Mouse (Mus musculus) spleen, postnatal 36 days (tissue): Measurements from ENCODE around the gene Zfyve9.
A peak's percentile ranks its signal among the peaks of the same experiment; 100 is the strongest.

Source experiments
- DNase-seq, 2 experiments: peaks; one replicate each; pipeline ENCODE4 v3.0.0; 2022; ENCODE audit warnings: low spot score in 2 of 2, mixed read lengths in 1 of 2

The Zfyve9 gene

DNA sequence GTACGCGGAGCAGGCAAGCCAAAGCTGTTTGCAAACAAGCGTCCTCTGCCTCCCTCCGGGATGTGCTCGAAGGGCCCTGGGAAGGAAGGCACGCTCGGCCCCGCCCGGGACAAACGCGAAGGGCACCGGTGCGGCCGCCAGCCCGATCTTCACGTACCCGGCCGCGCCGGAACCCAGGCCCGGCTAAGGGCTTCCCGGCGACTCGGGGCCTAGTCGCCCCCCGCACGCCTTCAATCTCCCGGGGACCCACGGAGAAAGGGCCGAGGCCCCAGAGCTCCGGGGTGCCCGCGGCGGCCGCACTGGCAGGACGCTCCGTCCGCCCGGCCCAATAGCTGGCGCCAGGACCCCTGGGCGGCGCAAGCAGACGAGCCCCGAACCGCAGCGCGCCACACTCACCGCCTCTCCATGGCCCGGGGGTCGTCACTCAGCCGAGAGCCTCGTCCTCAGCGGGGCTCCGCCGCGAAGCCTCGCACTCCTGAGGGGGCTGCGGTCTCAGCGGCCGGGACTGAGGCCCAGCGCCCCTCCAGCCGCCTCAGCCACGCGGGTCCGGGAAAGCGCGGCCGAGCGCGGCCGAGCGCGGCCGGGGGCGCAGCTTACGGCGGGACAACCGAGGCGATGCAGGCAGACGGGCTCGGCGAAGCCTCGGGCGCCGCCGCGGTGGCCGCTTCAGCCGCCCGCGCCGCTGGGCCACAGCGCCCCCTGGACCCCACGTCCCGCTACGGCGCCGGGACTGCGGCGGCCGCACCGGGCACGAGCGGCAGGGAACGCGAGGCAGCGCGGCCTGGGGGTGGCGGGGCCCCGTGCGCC lies at the start of gene Zfyve9:
TSS of gene Zfyve9 (minus strand) at position 742 of the 807 bp plus-strand sequence.
- DNase-seq = peak; percentile 52 to 62

DNA sequence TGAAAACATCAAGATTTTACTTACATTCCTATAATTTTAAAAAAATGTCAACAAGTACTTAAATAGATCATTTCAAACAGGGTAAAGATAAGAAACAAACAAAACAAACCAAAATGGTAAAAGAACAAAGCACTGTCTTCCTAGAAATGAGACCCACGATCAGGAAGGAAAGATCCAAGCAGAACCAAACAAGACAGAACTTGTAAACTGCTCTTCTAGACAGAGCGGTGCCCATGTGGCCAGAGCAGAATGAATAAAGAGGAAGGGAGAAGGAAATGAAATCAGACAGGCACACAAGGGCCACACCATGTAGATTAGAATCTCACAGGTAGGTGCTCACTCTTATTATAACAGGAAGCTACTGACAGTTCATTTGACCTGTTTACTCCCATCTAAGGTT lies 46.0 kb upstream of the Zfyve9 start:
- DNase-seq = no peak

DNA sequence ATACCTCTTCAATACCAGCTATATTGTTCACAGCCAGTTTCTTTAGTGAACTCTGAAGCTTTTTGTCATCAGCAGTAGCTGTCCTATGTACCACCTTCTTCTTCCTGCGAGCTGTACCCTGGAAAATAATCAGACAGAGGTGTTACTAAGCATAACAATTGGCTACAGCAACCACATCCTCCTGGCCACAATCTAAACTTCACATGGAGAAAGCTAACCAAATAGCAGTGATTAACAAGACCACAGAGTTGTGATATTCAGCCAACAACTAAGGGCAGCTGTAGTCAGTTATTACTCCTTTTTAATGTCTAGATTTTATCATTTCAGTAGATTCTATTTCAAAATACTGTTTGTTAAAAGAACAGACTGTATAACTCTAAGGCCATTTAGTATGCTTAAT lies 45.5 kb upstream of the Zfyve9 start:
- DNase-seq = no peak

DNA sequence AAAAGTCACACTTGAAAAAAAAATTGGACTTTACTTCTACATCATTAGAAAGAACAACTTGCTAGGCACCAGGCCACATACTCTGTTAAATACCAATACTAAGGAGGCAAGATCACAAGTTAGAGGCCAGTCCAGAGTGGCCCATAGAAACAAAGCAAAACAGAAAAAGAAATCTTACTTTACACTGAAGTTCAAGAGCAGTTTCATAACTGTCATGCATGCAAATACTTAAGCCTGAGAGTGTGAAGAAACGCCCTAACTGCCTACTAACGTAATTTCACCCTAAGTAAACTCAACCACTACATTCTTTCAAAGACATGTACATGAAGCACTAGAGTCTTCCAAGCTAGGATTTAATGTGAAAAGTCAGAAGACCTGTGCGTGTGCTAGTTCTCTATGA lies 45.1 kb upstream of the Zfyve9 start:
- no peak for DNase-seq

DNA sequence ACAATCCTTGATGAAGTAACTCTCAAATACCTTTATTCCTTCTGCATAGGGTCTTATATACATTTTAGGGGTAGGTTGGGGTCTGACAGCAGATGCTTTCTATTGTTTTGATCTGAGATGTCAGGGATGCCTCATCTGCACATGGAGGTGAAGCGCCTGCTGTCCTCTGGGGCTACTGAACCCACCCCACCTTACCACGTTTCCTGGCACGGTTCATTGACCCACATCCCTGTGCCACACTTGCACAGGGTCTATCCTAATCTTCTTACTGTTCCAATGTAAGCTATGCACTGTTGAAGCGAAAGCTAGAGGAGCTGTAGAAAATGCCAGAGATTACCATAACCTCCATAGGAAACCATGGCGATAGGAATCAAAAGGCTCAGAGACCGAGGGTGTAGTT lies 31.0 kb upstream of the Zfyve9 start:
- no peak for DNase-seq

DNA sequence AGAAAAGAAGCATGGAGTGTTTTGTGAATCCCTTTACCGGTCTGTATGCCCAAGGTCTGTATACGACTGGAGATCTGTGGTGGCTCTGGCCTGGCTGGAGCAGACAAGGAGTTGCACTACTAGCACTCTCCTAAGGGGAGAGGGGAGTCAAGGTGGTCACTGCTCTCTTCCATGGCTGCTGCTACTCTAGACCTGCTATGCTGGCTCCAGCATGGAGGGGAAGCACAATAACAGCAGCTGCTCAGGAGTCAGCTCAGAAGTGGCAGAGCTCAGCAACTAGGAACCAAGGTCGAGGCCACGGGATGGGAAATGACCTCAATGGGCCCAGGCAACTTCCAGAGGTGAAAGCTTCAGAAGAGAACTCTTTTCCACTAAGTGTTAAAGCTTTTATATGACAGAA lies 30.5 kb upstream of the Zfyve9 start:
- no peak for DNase-seq

DNA sequence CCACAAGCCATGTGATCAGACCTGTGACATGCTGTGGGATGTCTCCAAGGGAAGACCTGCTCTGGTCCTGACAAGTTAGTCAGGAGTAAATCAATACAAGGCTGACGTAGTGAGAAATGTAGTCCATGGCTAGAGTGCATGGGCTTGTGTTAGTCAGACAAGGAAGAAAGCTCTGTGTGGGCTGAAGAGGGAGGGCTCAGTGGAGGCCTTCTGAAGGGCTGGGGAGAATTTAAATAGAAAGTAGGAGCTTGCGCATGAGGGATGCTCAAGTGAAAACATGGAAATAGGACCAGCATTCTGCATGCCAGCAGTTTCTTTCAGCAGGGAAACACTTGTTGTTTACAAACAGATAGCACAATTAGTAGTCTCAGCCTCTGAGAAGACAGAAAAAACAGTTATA lies 22.9 kb upstream of the Zfyve9 start:
- no peak for DNase-seq

DNA sequence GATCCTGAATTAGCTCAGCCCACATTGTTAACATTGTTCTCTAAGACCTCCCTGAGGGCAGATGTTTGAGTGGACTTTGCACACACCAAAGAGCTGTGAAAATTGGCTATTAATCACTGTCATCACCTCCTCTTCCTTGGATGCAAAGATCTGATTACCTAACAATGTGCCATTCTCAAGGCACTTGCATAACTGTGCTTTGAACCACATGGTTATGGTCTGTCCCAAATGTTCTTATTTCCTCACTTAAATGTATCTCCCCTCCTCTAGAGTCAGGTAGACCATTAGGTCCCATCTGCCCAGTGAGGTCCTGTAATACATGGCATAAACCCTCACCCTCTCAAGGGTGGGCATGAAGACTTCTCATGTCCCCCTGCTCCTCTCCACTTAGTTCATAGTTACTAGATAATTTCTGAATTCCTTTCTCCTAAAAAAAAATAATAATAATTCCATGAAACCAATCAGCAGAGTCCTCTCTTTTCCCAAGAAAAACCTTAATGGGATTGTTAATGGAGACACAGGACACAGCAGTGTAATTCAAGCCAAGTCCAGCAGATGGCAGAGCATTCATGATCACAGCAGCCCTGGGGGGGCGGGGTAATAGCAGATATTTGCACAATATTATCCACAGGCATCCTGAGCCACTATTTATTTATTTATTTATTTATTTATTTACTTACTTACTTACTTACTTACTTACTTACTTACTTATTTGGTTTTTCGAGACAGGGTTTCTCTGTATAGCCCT lies 17.7 kb upstream of the Zfyve9 start:
- peak; percentile 7 to 34 for DNase-seq

DNA sequence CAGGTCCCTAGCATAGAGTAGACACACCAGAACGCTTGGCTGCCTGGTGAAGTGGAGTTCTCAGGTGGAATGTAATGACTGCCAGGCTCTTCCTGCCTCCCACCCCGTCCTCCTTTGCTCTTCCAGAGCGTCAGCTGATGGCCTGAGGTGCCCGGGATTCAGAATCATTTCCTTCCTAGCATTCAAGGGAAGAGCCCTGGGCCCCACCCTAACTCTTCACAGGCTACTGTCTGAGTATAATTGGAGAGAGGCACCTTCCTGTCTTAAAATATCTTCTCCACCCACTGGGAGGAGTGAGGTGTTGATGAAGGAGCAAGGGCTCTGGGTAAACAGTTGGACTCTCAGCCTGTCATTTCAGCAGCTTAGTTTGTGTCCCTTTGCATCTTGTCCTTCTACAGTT lies 16.1 kb upstream of the Zfyve9 start:
- no peak for DNase-seq

DNA sequence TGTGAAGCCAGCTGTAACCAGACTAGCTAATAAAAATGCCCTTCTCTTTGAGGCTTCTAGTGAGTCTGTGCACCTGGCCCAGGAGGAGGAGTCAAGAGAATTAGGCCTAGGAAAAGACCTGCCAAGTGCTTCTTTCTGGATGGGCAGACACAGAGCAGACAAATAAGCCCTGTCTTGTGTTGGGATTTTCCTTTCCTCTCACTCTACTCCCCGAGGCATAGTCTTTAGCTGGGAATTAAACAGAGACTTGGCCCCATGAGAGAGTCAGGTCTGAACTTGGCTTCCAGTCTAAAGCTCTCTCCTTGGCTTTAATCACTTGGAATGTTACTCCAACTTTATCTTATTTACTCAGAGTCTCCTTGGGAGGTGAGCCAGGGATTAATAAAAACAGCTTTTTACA lies 13.3 kb upstream of the Zfyve9 start:
- DNase-seq = no peak

DNA sequence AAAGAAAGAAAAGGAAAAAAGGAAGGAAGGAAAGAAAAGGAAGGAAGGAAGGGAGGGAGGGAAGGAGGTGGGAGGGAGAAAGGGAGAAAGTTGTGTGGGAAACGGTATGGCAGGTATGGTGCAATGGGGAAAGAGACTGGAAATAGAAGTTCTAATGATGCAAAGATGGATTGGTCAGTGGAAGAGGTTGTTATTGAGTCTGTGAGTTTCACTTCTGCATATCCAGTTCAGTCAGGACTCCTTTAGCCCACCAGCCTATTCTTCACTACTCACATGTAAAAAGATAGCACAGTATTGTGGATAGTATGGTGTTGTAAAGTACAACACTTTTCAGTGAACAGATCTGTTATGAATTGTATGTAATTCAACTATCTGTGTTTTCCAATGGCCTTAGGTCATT lies 9.9 kb upstream of the Zfyve9 start:
- no peak for DNase-seq

DNA sequence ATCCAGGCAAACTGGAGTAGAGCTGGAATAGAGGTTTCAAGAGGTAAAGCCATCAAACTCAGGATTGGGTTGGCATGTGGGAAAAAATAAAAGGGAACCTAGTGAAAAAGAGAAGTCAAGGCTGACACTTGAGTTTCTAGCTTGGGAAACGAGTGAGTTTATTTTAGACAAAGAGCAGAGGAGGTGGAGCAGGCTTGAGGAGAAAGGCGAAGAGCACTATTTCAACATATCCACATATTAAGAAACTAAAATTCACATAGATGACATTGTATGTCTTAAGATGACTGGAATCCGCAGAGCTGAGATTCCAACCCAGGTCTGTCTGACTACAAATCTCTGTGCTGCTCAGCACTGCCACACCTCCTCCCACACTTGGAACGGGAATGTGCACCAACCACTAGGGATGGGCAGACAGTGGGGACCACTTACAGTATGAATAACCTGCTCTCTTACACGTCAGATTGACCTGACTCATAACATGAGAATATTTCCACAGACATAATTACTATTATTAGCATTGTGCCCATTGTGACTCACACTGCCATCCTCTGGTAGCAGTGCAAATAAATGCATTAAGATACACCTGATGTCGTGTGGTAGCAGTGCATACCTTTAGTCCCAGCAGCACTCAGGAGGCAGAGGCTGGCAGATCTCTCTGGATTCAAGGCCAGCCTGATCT lies 8.8 kb upstream of the Zfyve9 start:
- DNase-seq = no peak

DNA sequence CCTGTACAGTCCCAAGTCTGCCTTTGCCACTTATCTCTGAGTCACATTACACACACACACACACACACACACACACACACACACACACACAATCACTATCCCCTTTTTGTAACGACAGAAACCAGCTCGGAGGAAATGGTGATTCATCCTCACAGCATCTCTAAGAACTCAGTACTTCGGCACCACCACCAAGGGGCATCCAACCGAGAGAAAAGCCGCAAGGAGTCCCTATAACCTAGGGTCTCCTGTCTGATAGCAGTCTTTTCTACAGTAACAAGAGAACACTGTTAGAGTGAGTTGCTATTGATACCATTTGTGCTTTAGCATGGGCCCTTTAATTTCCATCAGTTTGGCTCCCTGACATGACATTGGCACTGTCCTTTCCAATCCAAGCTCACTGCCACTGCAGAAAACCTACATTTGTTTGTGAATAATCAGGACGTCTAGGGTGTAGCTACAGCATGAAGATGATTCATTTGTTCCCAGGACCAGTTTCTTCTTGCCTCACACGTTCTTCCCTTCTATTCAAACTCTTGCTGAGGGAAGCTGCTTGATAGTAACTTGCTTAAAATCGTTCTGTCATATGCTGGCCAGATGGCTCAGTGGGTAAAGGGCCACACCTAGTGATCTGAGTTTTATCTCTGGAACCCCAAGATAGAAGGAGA lies 2.0 kb upstream of the Zfyve9 start:
- DNase-seq = no peak

DNA sequence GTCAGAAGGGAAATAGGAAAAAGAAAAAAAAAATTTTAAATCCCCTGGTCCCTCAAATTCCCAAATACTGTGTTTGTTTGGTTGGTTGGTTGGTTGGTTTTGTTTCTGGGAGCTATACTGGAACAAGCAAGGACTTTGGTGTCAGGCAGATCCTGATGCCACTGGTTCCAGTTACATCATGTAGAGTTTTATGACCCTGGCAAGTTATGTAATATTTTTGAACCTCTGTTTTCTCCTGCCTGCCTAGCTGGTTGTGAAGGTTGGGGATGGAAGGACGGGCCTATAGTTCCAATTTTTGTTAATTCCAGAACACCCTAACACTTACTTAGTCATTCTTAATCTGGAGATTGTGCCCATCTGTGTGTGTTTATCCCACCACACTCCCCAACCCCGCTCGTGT lies 998 bp upstream of the Zfyve9 start:
- DNase-seq = no peak

DNA sequence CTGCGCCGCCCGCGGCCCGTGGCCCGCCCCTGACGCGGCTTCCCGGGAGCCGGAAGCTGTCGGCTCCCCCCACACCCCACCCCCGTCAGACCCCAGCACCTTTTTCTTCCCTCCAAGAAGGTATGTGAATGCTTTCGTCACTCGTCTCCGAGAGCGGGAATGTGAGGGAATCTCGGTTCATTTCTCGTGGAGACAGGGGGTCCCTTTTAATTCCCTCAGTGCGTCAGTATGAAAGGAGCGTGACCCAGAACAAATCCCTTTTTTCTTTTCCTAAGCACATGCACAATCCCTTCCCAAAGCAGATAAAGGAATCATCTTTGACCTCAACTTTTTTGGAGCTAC lies 237 bp upstream of the Zfyve9 start:
- DNase-seq = no peak

DNA sequence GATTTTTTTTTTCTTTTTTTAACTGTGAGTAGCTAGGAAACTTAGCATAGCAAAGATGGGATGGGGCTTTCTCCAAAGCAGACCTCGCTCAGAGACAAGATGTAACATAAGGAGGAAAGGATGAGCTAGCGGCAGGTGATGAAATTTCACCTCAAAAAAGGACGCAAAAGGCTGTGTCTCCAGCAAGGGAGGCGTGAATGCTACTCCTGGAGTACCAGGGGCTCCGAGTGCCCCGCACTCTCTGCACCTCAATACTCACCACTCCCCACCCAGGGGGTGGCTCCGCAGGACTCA lies 888 bp downstream of the Zfyve9 start:
- DNase-seq = no peak

DNA sequence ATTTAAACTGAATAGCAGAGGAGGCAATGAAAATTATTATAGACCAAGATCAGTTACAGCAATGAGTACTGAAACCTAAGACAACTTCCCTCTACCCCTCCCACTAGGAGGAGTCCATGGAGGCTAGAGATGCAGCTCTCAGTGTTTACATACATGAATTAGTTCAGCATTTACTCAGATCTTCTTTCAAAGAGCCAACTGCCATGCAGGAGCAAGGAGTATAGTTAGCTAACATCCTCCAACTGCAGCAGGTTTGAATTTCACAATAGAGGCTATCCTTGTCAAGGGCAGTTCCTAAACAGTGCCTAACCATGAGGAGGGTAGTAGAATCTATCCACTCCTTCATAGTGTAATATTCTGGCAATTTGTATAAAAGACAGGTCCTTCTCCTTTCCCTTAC lies 12.1 kb downstream of the Zfyve9 start:
- DNase-seq = no peak

DNA sequence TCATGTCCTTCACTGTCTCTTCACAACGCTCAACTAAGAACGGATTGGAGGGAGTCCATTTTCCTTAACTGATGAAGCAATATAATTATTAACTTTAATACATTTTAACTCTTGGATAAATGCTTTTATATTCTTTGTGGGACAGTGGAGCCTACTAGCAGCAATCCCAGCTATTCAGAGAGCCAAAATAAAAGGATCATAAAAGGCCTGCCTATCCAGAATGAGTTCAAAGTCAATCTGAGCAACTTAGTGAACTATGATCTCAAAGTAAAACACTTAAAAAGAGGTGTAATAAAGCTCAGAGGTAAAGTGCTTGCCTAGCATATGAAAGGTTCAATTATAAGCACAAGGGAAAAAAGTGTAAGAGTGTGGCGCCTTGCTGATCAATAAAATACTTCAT lies 21.0 kb downstream of the Zfyve9 start:
- DNase-seq = no peak

DNA sequence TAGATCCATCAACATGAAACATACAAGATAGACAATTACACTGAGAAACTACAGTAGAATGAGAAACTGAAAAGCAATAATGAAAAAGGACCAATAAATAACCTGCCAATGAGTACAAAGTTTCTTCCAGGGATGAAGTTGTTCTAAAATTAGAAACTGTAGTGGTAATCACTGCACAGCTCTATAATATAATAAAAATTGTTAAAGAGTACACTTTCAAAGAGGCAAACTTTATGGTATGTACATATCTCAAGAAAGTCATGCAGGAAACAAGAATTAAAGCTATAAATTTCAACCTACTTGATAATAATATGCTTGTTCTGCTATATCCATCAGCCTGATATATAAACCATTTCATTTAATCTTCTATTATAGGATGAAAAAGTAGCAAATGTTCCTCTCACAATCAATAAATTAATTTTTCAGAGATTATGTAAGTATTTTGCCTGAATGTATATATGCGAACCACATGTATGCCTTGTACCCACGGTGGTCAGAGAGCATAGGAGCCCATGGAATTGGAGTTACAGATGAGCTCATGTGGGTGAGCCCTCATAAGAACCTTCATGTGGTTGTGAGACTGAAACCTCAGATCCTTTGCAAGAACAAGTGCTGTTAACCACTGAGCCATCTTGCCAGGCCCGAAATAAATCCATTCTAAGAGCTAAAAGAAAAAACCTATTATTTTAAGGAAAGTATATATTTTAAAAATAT lies 34.3 kb downstream of the Zfyve9 start:
- no peak for DNase-seq

DNA sequence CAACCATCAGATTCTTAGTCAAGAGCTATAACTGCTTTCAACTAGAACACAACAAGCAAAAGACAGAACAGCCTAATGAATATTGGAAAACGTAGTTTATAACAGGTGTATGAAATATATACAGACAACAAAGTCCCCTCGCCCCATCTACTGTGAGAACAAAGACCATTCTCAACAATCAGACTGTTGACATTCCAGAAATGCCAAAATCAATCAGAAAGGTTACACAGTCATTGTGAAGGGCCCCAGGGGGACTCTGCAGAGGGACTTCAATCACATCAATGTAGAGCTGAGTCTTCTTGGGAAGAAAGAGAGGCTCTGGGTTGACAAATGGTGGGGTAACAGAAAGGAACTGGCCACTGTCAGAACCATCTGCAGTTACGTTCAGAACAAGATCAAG lies 49.0 kb downstream of the Zfyve9 start:
- no peak for DNase-seq

DNA sequence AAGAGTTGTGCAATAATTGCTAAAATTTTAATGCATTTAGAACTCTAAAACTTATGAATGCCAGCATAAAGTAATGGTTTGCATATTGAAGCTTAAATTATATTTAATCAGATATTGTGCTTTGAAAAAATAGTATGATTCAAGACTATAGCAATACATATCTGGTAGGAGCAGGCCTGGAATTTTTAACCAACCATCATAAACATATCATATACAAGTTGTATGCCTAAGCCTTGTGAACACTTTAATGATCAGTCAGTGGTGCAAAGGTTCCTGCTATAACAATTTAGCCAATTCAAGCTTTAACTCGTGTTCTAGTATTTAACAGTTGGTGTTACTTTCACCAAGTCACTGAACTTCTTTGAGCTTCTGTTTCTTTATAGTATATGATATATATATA lies 50.1 kb downstream of the Zfyve9 start:
- no peak for DNase-seq

DNA sequence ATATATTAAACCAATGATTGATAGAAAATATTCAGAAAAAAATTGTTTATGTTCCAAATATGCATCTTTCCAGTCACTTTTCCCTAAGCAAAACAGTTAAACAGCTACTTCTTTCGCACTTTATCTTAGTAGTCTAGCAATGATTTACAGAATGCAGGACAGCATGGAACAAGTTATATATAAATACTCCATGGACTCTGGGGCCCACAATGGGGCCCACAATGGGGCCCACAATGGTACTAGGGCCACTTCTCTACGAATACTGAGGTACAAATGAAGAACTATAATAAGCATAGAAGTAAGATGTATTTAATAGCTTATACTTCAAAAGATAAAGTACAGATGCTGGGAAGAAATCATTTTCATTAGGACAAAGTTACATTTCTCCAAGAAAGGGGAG lies 56.5 kb downstream of the Zfyve9 start:
- DNase-seq = no peak
